Mouse (Mus musculus) monocyte, adult 59 days (primary cell): ENCODE measurements around the gene Mrps17. TPM values are rescaled to one million over a fixed set of nuclear protein-coding genes. Genes with fewer than 3 reads are reported as not detected.

Experiments
- total RNA-seq, 2 experiments: library from RNA; stranded (reverse); gene quantifications; one replicate each; pipeline ENCODE4 v1.2.4; 2023

Gene Mrps17
- total RNA-seq = 10 to 100 TPM; 43.0 to 45.6 TPM

DNA sequence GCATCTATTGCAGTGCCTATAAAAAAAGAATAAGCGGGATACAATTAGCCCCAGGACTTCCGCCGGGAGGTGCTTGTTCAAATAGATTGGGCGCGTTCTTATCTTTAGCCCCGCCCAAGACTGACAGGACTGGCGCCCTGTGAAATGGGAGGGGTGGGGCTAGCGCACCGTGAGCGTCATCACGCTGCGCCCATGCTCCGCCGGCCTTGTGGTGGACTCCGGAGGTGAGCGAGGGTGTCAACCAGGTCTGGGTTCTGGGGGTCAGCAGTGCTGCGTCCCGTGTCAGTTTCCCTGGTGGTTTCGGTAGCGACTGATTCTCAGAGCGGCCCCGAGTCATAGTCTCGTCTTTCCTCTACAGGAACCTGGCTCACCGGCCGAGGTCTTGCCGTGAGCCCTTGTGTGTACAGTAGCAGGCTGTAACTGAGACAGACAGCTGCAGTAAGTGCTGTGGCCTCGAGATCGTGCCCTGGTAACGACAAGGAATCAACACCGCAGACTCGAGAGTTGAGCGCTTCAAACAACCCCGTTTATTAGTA is at the start of gene Mrps17:
Mrps17 (plus strand) TSS at position 172 of the 536 bp plus-strand sequence.

GRCm38 (mm10) chr5:129670036-129670458 is 45.2 kb upstream of the Mrps17 start, which contains the start of gene Zfp11:
TSS of gene Zfp11 (minus strand) at chr5:129670099.

GRCm38 (mm10) chr5:129708412-129708811 is 6.9 kb upstream of the Mrps17 start, which contains the start of gene Sept14:
TSS of gene Sept14 (minus strand) at chr5:129708512.

DNA sequence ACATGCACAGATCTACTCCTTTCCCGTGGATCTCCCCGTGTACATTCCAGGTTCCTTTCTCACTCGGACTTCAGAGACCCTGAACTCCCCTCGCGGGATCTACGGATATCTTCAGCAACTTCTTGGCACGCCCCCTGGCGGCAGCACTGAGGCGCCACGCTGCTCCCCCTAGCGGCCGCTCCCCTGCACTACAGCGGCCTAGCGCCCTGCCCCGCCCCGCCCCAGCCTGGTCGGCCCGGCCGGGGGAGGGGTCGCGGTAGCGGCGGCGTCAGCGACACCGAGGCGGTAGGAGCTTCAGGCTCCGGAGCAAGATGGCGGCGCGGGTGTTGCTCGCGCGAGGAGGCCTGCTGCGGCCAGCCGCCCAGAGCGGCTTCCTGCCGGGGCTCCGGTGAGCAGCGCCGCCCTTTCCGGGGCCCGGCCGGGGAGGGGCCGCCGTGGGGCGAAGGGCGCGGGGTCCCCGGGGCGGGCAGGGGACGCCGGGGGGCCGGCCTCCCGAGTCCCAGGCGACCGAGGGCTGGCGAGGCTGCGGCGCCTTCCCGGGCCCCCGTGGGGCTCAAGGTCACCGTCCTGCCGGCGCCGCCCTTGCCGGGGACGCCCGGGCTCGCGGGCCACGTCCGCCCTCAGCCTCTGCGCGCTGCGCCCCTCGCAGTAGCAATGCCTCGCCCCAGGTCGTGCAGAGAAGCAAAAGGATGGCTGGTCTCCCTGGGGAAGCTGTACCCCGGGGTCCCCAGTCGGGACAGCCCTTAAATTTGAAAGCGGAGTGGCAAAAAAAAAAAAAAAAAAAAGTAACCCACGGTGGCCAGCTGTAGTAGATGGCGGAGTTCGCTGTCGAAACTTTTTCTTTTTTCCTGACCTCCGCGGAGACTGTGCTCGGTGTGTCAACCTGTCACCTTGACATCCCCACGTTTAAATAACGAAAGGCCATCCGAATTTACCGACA is 9.8 kb downstream of the Mrps17 start, which contains the start of gene Nipsnap2:
Nipsnap2 (plus strand) TSS at position 230 of the 940 bp plus-strand sequence.

Other genes starting within 250 kb of the Mrps17 start
- gene Sfswap, start 214.3 kb upstream of the Mrps17 start, total RNA-seq = 10 to 100 TPM; 90.2 to 96.7 TPM
- gene Mmp17, start 131.3 kb upstream of the Mrps17 start, total RNA-seq = under 1 TPM; 0.10 to 0.24 TPM
- gene Zfp11, start 45.4 kb upstream of the Mrps17 start, total RNA-seq = under 1 TPM; 0.85 to 0.86 TPM
- gene Sept14, start 7.0 kb upstream of the Mrps17 start, total RNA-seq = not detected
- 10 to 100 TPM; 33.1 to 34.2 TPM for gene Nipsnap2, start 9.6 kb downstream of the Mrps17 start, total RNA-seq
- 1 to 10 TPM; 6.1 to 6.7 TPM for gene Psph, start 72.0 kb downstream of the Mrps17 start, total RNA-seq
- gene Sumf2, start 131.5 kb downstream of the Mrps17 start, total RNA-seq = 10 to 100 TPM; 12.3 to 13.5 TPM
- 100 to 1,000 TPM; 147 to 151 TPM for gene Chchd2, start 172.0 kb downstream of the Mrps17 start, total RNA-seq
- under 1 TPM in 1 of 2 experiments, not detected in 1; 0.37 TPM for gene Zbed5, start 180.2 kb downstream of the Mrps17 start, total RNA-seq
- under 1 TPM in 1 of 2 experiments, not detected in 1; 0.43 TPM for gene Phkg1, start 183.1 kb downstream of the Mrps17 start, total RNA-seq
- gene Nupr1l, start 193.0 kb downstream of the Mrps17 start, total RNA-seq = 1 to 10 TPM; 1.1 to 2.2 TPM
- gene Vkorc1l1, start 226.5 kb downstream of the Mrps17 start, total RNA-seq = 10 to 100 TPM; 14.8 to 16.6 TPM